In genomic region chr12:52790350-52790768, GRCm38 (mm10) we compare ENCODE assay signal across 8 mouse cellular contexts.
DNase-seq lines count a peak whose midpoint lies in the region; ATAC-seq lines count a peak whose summit lies in the region.

No protein-coding gene starts in this region.

- no peaks in the 10 kb centered on the region for H3K27me3 ChIP-seq in intestine, embryonic 16.5 days (replicated peaks; ENCODE audit: control insufficient read depth, insufficient read depth, low read length)

- peak; percentile 22 for DNase-seq in Muller cell, postnatal 12 days (ENCODE audit: inconsistent ontology term)
- DNase-seq in heart, adult 11 months: peak; percentile 98
- peak; percentile 71 for DNase-seq in retina, postnatal 1 day
- no peak for DNase-seq in right cerebral cortex, postnatal 10 days (ENCODE audit: low spot score in 2 of 2)
- no peak for DNase-seq in layer of hippocampus, postnatal 36 days
- DNase-seq in frontal cortex, postnatal 14 days (ENCODE audit: low spot score in 2 of 2): no peak

- peaks cover 7% of the 10 kb centered on the region; the same call in 1 of the 2 replicates for H3K4me1 ChIP-seq in brown adipose tissue, adult 24 weeks (ENCODE audit: control insufficient read depth, insufficient read depth, insufficient read length, low read length)
- peaks cover 9% of the 10 kb centered on the region; the same call in 1 of the 2 replicates for H3K4me1 ChIP-seq in intestine, embryonic 16.5 days (ENCODE audit: control insufficient read depth, insufficient read depth, low read length)

- ATAC-seq in intestine, embryonic 16.5 days: peak; percentile 63

- 0 out of 2 replicates have a peak overlapping the region, but pooled peaks have one; percentile 6 for H3K4me3 ChIP-seq in brown adipose tissue, adult 24 weeks (ENCODE audit: insufficient read depth, low read depth, low read length)
- H3K4me3 ChIP-seq in intestine, embryonic 16.5 days (ENCODE audit: low read length): no peak overlapping the region

- 14% methylated on average over 8 of the region's 8 CpGs for WGBS in intestine, embryonic 16.5 days

- no peaks in the 10 kb centered on the region for H3K9me3 ChIP-seq in intestine, embryonic 16.5 days (ENCODE audit: control insufficient read depth, low read length)

- H3K27ac ChIP-seq in brown adipose tissue, adult 24 weeks (replicated peaks; ENCODE audit: low read depth, low read length): no peak overlapping the region
- 0 out of 2 replicates have a peak overlapping the region, but pooled peaks have one; percentile 28 for H3K27ac ChIP-seq in intestine, embryonic 16.5 days (ENCODE audit: low read length)

- no peaks in the 10 kb centered on the region for H3K36me3 ChIP-seq in intestine, embryonic 16.5 days (ENCODE audit: control insufficient read depth, insufficient read depth, low read length)

- no peak overlapping the region; the same call in 1 of the 2 replicates for H3K9ac ChIP-seq in intestine, embryonic 16.5 days (ENCODE audit: low read depth, low read length)

- no peak overlapping the region for H3K4me2 ChIP-seq in intestine, embryonic 16.5 days (ENCODE audit: low read depth, low read length)

Comparison
In these comparisons a context has a peak if more than half of its experiments do, and no peak if none do; other contexts are left out.
1. DNase-seq: peak in Muller cell, postnatal 12 days (single experiment), heart, adult 11 months (single experiment) and retina, postnatal 1 day (single experiment); none in right cerebral cortex, postnatal 10 days (0 of 2), layer of hippocampus, postnatal 36 days (0 of 2) and frontal cortex, postnatal 14 days (0 of 2).